Mouse (Mus musculus) neural tube, embryonic 11.5 days (tissue): ENCODE measurements around the gene Cars2. TPM values are rescaled to one million over a fixed set of nuclear protein-coding genes. Genes with fewer than 3 reads are reported as not detected.

Experiments used
- ATAC-seq: fragments of 200-750 bp; cut with Nextera tagmentation; 2 replicates; pipeline ENCODE4 v1.8.0; 2017; ENCODE audit warnings: moderate number of reproducible peaks, mild to moderate bottlenecking, moderate TSS enrichment, moderate library complexity; ENCODE audit not compliant: insufficient read depth, low FRiP score, low TSS enrichment
- DNase-seq: peaks from one replicate; pipeline ENCODE4 v3.0.0-alpha.2; 2015; ENCODE audit warnings: low spot score
- H3K27ac ChIP-seq: fragments of 300-500 bp; sonication (generic); 2 replicates; pipeline ENCODE4 v1.5.1; 2014; ENCODE audit warnings: low read depth, mild to moderate bottlenecking, low read length
- H3K27me3 ChIP-seq: fragments of 300-500 bp; sonication (generic); 2 replicates; pipeline ENCODE4 v1.6.1; 2014; ENCODE audit warnings: mild to moderate bottlenecking, low read length, mixed read lengths; ENCODE audit not compliant: control insufficient read depth, insufficient read depth
- H3K36me3 ChIP-seq: fragments of 300-500 bp; sonication (generic); 2 replicates; pipeline ENCODE4 v1.6.1; 2014; ENCODE audit warnings: mild to moderate bottlenecking, low read length, moderate library complexity, mixed read lengths; ENCODE audit not compliant: control insufficient read depth, insufficient read depth
- H3K4me1 ChIP-seq: fragments of 300-500 bp; sonication (generic); 2 replicates; pipeline ENCODE4 v1.6.1; 2014; ENCODE audit warnings: low read length, mixed read lengths; ENCODE audit not compliant: control insufficient read depth, insufficient read depth
- H3K4me2 ChIP-seq: fragments of 300-500 bp; sonication (generic); 2 replicates; pipeline ENCODE4 v1.6.1; 2014; ENCODE audit warnings: low read depth, mild to moderate bottlenecking, moderate library complexity
- H3K4me3 ChIP-seq: fragments of 300-500 bp; sonication (generic); 2 replicates; pipeline ENCODE4 v1.5.1; 2014; ENCODE audit warnings: low read depth, low read length
- H3K9ac ChIP-seq: fragments of 300-500 bp; sonication (generic); 2 replicates; pipeline ENCODE4 v1.6.1; 2014; ENCODE audit warnings: mild to moderate bottlenecking, low read length
- H3K9me3 ChIP-seq: fragments of 300-500 bp; sonication (generic); 2 replicates; pipeline ENCODE4 v1.6.1; 2016; ENCODE audit warnings: low read length; ENCODE audit not compliant: control insufficient read depth
- WGBS: fragments of 180-500 bp; shearing (Covaris S2); extraction: QIAGEN DNeasy Blood & Tissue Kit; methylation state at CpG from one replicate; pipeline ENCODE4 v1.1.7; 2014; 5-methylcytosine and 5-hydroxymethylcytosine counted together
- polyA plus RNA-seq: library from polyadenylated mRNA; unstranded; fragments of >200 nt; fragmentation: Nextera tagmentation; extraction: Ambion mirVana; gene quantifications from 2 replicates; pipeline ENCODE4 v1.2.1, GENCODE M21; 2014

Gene Cars2
- 19.1 and 20.1 TPM in 2 replicates for polyA plus RNA-seq

- under 1% methylated on average over 53 of the region's 53 CpGs for WGBS
- no peaks in the 10 kb centered on the region for H3K36me3 ChIP-seq
- peak within 1 kb of the TSS; percentile 77 for H3K4me3 ChIP-seq
- ATAC-seq (peak; percentile 58; the same call in 1 of the 2 replicates), DNase-seq (peak; percentile 90)
- peaks cover 7% of the 10 kb centered on the region for H3K4me1 ChIP-seq
- H3K27ac ChIP-seq = 0 out of 2 replicates have a peak within 1 kb of the TSS, but pooled peaks have one; percentile 62
- no peaks in the 10 kb centered on the region for H3K27me3 ChIP-seq
- H3K9me3 ChIP-seq = no peaks in the 10 kb centered on the region
- H3K9ac ChIP-seq = peak within 1 kb of the TSS; percentile 85
- peak within 1 kb of the TSS; percentile 71 for H3K4me2 ChIP-seq
Measured at GRCm38 (mm10) chr8:11550281-11550948, at the start of gene Cars2. Gene Cars2, minus strand, starts transcription at chr8:11550783.

DNA sequence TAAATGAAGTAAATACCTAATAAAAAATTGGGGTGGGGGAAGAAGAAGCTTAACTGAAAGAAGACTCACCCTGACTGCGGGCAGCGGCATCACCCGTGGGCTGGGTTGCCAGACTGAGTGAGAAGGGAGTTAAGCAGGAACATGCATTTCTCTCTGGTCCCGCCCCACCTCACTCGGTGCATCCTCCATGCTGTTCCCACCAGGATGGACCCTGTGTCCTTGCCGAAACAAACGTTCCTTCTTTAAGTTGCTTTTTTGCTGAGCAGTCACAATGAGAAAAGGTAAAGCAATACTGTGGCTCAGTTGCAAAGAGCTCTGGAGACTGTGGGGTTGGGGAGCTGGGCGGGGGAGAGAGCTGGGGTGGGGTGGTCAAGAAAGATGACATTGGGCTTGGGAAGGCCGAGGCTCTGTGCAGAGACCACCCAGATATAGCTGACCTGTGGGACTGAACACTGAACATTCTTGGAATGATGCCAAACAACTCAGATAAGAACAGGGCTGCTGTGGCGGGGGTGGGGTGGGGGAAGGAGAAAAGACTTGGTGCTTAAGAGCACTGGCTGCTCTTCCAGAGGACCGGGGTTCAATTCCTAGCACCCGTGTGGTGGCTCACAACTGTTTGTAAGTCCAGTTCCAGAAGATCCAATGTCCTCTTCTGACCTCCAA lies 42.8 kb upstream of the Cars2 start:
- Histone ChIP-seq H3K9ac (no peak overlapping the region), H3K4me1 (no peaks in the 10 kb centered on the region), H3K4me3 (no peak overlapping the region), H3K27me3 (no peaks in the 10 kb centered on the region), H3K36me3 (no peaks in the 10 kb centered on the region), H3K27ac (no peak overlapping the region), H3K4me2 (no peak overlapping the region), H3K9me3 (no peaks in the 10 kb centered on the region)
- 79% methylated on average over 12 of the region's 12 CpGs for WGBS
- ATAC-seq = no peak
- DNase-seq = no peak

DNA sequence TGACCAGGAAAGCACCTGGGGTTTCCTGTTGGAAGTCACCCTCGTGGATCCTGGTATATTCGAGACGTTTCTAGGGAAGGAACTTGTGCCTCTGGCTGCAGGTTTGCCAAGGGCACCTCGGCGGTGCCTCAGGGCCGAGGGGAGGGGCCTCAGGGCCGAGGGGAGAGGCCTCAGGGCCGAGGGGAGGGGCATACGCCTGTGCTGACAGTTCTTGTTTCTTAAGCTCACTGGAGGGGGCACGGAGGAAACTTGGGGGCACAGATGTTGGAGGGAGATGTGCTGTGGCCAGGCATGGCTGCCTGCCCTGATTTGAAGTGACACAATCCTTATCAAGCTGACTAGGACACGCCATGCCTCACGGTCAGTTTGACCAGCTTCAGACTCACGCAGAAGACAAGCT lies 41.7 kb upstream of the Cars2 start:
- no peak overlapping the region for H3K4me2 ChIP-seq
- no peaks in the 10 kb centered on the region for H3K36me3 ChIP-seq
- ATAC-seq (no peak), DNase-seq (no peak)
- no peaks in the 10 kb centered on the region for H3K4me1 ChIP-seq
- no peaks in the 10 kb centered on the region for H3K27me3 ChIP-seq
- H3K9ac ChIP-seq = no peak overlapping the region
- no peak overlapping the region for H3K4me3 ChIP-seq
- no peaks in the 10 kb centered on the region for H3K9me3 ChIP-seq
- H3K27ac ChIP-seq = no peak overlapping the region
- 47% methylated on average over 13 of the region's 13 CpGs for WGBS

DNA sequence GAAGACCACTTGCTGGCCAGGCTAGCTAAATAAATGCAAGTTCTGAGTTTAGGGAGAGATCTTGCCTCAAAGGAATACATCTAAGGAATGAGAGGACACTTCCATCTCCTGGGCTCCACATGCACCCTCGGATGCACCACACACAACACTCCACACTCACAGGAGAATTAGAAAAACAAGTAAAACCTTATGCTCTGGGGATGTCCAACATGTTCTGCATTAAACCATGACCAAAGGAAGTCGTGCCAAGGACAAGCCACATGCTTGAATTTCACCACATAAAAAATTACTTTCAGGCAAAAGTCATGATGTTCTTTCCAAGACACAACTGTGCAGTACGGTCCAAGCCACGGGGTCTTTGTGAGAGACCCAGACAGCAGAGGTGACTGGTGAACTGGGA lies 41.3 kb upstream of the Cars2 start:
- Histone ChIP-seq H3K9me3 (no peaks in the 10 kb centered on the region), H3K36me3 (no peaks in the 10 kb centered on the region), H3K4me2 (no peak overlapping the region), H3K4me3 (no peak overlapping the region), H3K27me3 (no peaks in the 10 kb centered on the region), H3K27ac (no peak overlapping the region), H3K4me1 (no peaks in the 10 kb centered on the region), H3K9ac (no peak overlapping the region)
- ATAC-seq (no peak), DNase-seq (no peak)
- WGBS = 80% methylated on average over 4 of the region's 4 CpGs

- H3K36me3 ChIP-seq = no peaks in the 10 kb centered on the region
- ATAC-seq = no peak
- WGBS = 67% methylated on average over 2 of the region's 2 CpGs
Measured at GRCm38 (mm10) chr8:11586374-11586745, 35.8 kb upstream of the Cars2 start.

DNA sequence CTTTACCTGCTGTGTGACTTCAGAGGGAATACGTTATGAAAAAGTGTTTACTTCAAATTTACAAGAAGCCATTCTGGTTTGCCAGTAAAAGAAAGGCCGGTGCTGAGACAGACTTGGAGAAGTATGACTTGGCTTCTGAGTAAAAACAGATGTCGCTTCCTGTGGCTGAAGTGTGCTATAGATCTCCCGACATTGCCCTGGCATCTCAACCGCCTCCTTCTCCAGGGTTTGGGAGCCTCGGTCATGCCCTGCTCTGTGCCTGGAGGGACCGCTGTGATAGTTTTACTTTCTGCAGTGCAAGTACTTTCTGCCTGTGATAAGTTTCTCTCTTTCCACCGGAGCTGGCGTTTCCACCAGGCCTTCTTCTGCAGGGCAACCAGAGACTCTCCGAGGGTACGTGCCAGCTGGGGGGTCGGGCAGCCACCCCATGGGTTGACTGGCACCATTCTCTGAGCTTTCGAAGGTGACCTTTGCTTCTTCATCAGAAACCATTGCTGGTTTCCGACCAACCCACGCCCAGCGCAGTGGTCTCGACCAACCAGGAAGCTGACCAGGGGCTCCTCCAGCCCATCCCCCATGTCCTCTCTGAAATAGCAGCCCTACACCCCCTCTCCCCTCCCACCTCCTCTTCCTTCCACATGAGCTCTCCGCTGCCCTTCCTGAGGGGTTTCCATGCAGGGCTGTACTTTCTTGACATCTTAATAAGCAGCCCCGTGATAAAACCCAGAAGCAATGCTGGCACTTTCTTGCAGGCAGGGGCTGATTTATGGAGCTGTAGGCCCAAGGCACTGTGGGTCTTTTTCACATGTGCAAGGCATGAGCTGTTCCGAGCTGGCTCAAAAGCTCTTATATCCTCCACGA lies 35.2 kb upstream of the Cars2 start:
- H3K4me1 ChIP-seq = no peaks in the 10 kb centered on the region
- no peak overlapping the region for H3K27ac ChIP-seq
- WGBS = 79% methylated on average over 21 of the region's 21 CpGs
- no peaks in the 10 kb centered on the region for H3K27me3 ChIP-seq
- H3K4me3 ChIP-seq = no peak overlapping the region
- ATAC-seq (no peak), DNase-seq (peak; percentile 17)
- no peak overlapping the region for H3K9ac ChIP-seq
- no peaks in the 10 kb centered on the region for H3K36me3 ChIP-seq
- no peak overlapping the region for H3K4me2 ChIP-seq
- no peaks in the 10 kb centered on the region for H3K9me3 ChIP-seq

More at GRCm38 (mm10) chr8:11586374-11586745, 35.8 kb upstream of the Cars2 start:
- no peaks in the 10 kb centered on the region for H3K27me3 ChIP-seq
- H3K9ac ChIP-seq = no peak overlapping the region
- no peaks in the 10 kb centered on the region for H3K4me1 ChIP-seq
- no peaks in the 10 kb centered on the region for H3K9me3 ChIP-seq
- H3K27ac ChIP-seq = no peak overlapping the region
- no peak overlapping the region for H3K4me2 ChIP-seq
- no peak for DNase-seq
- H3K4me3 ChIP-seq = no peak overlapping the region

DNA sequence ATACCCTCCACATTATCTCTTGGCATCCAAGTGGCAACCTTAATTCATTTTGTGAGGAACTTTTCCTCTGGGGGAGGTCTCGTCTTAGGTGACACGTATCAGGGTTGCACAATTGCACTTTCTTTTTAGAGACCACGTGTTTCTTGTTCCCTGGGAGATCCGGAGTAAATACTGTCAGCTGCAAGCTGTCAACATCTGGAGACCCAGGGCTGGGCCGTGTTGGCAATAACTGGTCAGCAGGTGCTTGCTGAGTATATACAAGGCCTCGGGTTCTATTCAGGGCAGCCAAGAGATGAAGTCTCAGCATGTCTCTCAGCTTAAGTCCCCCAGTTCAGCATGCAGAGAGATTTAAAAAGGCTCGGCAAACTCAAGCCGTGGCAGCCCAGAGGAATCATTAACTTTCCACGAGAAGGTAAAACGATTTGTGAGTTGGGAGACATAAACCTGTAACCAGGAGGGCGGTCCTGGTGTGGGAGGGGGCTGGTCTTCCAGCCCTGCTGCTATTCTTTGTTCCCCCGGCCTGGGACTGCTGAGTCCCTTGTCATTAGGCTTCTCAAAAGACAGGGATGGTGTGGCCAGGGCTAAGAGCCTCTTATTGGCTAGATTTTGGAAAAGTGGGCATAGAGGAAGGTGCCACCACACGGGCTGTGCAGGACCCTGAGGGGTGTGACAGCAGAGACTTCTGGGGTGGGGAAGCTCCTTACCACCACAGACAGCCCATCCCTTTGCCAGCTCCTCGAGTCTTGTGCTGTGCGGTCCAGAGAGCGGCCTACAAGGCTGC lies 25.2 kb upstream of the Cars2 start:
- ATAC-seq = no peak
- Histone ChIP-seq H3K4me3 (no peak overlapping the region), H3K27ac (no peak overlapping the region), H3K9me3 (no peaks in the 10 kb centered on the region), H3K36me3 (no peaks in the 10 kb centered on the region), H3K4me2 (no peak overlapping the region), H3K9ac (no peak overlapping the region), H3K4me1 (no peaks in the 10 kb centered on the region), H3K27me3 (no peaks in the 10 kb centered on the region)
- WGBS = 65% methylated on average over 16 of the region's 16 CpGs
- DNase-seq = no peak

DNA sequence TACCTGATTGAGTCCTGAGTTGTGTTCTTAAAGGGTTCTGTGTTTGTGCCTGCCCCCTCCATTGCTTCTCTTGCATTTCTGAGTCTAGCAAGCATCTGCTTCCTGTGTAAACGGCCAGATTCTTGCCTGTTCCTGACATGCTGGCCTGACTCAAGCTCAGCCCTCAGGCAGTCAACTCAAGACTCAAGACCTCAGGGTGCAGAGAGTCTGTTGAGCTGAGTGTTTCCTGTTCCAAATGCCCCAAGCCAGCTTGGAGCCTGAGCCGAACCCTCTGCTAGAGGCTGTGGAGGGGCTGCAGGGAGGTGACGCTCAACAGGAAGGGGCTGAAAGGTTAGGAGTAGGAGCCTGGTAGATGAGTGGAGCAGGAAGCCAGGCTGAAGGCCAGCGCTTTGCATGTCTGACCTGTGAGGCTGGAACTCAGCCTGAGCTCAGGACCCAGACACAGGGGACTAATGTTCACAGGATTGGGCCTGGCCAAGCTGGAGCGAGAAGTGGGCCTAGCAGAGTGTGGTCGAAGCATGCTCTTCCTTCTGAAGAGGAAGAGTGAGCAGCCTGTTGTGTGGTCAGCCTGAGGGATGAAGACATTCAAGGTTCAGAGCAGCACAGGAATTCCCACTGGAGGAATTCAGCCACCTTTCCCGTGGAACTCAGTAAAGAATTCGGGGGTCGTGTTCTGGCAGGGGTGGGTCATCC lies 24.5 kb upstream of the Cars2 start:
- no peaks in the 10 kb centered on the region for H3K9me3 ChIP-seq
- H3K36me3 ChIP-seq = no peaks in the 10 kb centered on the region
- no peak overlapping the region for H3K9ac ChIP-seq
- no peak for DNase-seq
- H3K4me1 ChIP-seq = no peaks in the 10 kb centered on the region
- no peaks in the 10 kb centered on the region for H3K27me3 ChIP-seq
- H3K4me3 ChIP-seq = no peak overlapping the region
- 82% methylated on average over 9 of the region's 9 CpGs for WGBS
- H3K4me2 ChIP-seq = no peak overlapping the region
- ATAC-seq = no peak
- H3K27ac ChIP-seq = no peak overlapping the region
